19 mouse cellular contexts compared by ENCODE assay signal in genomic region chr15:61517265-61517664, GRCm38 (mm10).
DNase-seq lines count a peak whose midpoint lies in the region; ATAC-seq and TF ChIP-seq lines count a peak whose summit lies in the region.
"Had no signal": no experiment of that assay in that cellular context is flagged by ENCODE, and none has a peak within 500 bp of the region (broad histone marks: within the 10 kb centered on the region; RNA-seq: fewer than 3 reads in every experiment).

No protein-coding gene starts in this region.

- H3K9me3 ChIP-seq in heart, postnatal 0 days (replicated peaks; ENCODE audit: control insufficient read depth, low read length) = no peaks in the 10 kb centered on the region
- H3K9me3 ChIP-seq in lung, postnatal 0 days (ENCODE audit: low read length) = no peaks in the 10 kb centered on the region
- no peaks in the 10 kb centered on the region for H3K9me3 ChIP-seq in kidney, postnatal 0 days (replicated peaks; ENCODE audit: low read length)
- H3K9me3 ChIP-seq: intestine, embryonic 15.5 days; limb, embryonic 13.5 days had no signal

- H3K27me3 ChIP-seq in heart, postnatal 0 days (ENCODE audit: control insufficient read depth, insufficient read depth, low read length) = no peaks in the 10 kb centered on the region
- H3K27me3 ChIP-seq in lung, postnatal 0 days (replicated peaks; ENCODE audit: insufficient read depth, low read length) = no peaks in the 10 kb centered on the region
- H3K27me3 ChIP-seq in kidney, postnatal 0 days (ENCODE audit: insufficient read depth, low read length) = no peaks in the 10 kb centered on the region
- H3K27me3 ChIP-seq: intestine, embryonic 15.5 days; limb, embryonic 13.5 days had no signal

- peaks cover 7% of the 10 kb centered on the region; the same call in 1 of the 2 replicates for H3K4me1 ChIP-seq in heart, postnatal 0 days (ENCODE audit: control insufficient read depth, insufficient read depth)
- H3K4me1 ChIP-seq in lung, postnatal 0 days (ENCODE audit: insufficient read depth, low read depth, low read length) = 0 out of 2 replicates have a peak, but pooled peaks cover 4% of the 10 kb centered on the region
- no peaks in the 10 kb centered on the region for H3K4me1 ChIP-seq in kidney, postnatal 0 days (replicated peaks; ENCODE audit: insufficient read depth, low read length)
- H3K4me1 ChIP-seq: intestine, embryonic 15.5 days; limb, embryonic 13.5 days had no signal

- no peak overlapping the region for H3K4me3 ChIP-seq in heart, postnatal 0 days (ENCODE audit: low read depth, low read length)
- H3K4me3 ChIP-seq in lung, postnatal 0 days (ENCODE audit: low read depth, low read length) = no peak overlapping the region
- no peak overlapping the region for H3K4me3 ChIP-seq in kidney, postnatal 0 days (replicated peaks; ENCODE audit: low read depth, low read length)
- H3K4me3 ChIP-seq: erythroblast, embryonic 14.5 days; gastrocnemius, adult 2 months; intestine, embryonic 15.5 days; limb, embryonic 13.5 days had no signal

- no peak overlapping the region for H3K27ac ChIP-seq in heart, postnatal 0 days (ENCODE audit: low read depth)
- H3K27ac ChIP-seq in lung, postnatal 0 days (ENCODE audit: low read length) = no peak overlapping the region
- H3K27ac ChIP-seq in kidney, postnatal 0 days = no peak overlapping the region
- H3K27ac ChIP-seq: gastrocnemius, adult 2 months; hindbrain, embryonic 14.5 days; intestine, embryonic 15.5 days; limb, embryonic 13.5 days had no signal

- no peak overlapping the region for H3K4me2 ChIP-seq in heart, postnatal 0 days (ENCODE audit: low read depth, low read length)
- H3K4me2 ChIP-seq in lung, postnatal 0 days (replicated peaks; ENCODE audit: low read depth, low read length) = no peak overlapping the region
- no peak overlapping the region for H3K4me2 ChIP-seq in kidney, postnatal 0 days (ENCODE audit: low read length)
- H3K4me2 ChIP-seq: hindbrain, embryonic 14.5 days; intestine, embryonic 15.5 days; limb, embryonic 13.5 days had no signal

- DNase-seq in heart, postnatal 0 days (ENCODE audit: low spot score) = no peak
- DNase-seq in heart, adult 18-20 months = no peak
- DNase-seq in lung, postnatal 0 days (ENCODE audit: low spot score) = peak; percentile 51
- DNase-seq in lung, postnatal 25 days (ENCODE audit: low spot score) = no peak
- peak; percentile 54 for DNase-seq in kidney, postnatal 0 days (ENCODE audit: low spot score)
- DNase-seq in yolk sac, embryonic 10.5 days (ENCODE audit: low spot score) = peak; percentile 2
- DNase-seq in testis, postnatal 14 days (ENCODE audit: low spot score) = no peak
- DNase-seq in left cerebral cortex, adult 9 months (ENCODE audit: low spot score in 2 of 2) = no peak
- DNase-seq: cerebellum, adult 11-12 months; cerebellum, postnatal 25 days; gastrocnemius, adult 2 months; heart, postnatal 14 days; midbrain, embryonic 14.5 days; right cerebral cortex, postnatal 4 days; thymus, postnatal 25 days had no signal

- no peaks in the 10 kb centered on the region for H3K36me3 ChIP-seq in heart, postnatal 0 days (replicated peaks; ENCODE audit: control insufficient read depth, insufficient read depth, low read length)
- no peaks in the 10 kb centered on the region for H3K36me3 ChIP-seq in lung, postnatal 0 days (ENCODE audit: insufficient read depth, low read length)
- no peaks in the 10 kb centered on the region for H3K36me3 ChIP-seq in kidney, postnatal 0 days (ENCODE audit: insufficient read depth, low read length)
- H3K36me3 ChIP-seq: intestine, embryonic 15.5 days; limb, embryonic 13.5 days had no signal

- no peak overlapping the region for H3K9ac ChIP-seq in heart, postnatal 0 days (replicated peaks; ENCODE audit: low read depth, low read length)
- no peak overlapping the region for H3K9ac ChIP-seq in lung, postnatal 0 days (replicated peaks; ENCODE audit: low read depth)
- no peak overlapping the region for H3K9ac ChIP-seq in kidney, postnatal 0 days (ENCODE audit: low read depth, low read length)
- H3K9ac ChIP-seq: hindbrain, embryonic 14.5 days; intestine, embryonic 15.5 days; limb, embryonic 13.5 days had no signal

- no peak for ATAC-seq in heart, postnatal 0 days (ENCODE audit: insufficient read depth, low read depth)
- peak; percentile 66 for ATAC-seq in lung, postnatal 0 days
- ATAC-seq in kidney, postnatal 0 days (replicated peaks; ENCODE audit: low FRiP score, low read depth) = no peak
- ATAC-seq: intestine, embryonic 15.5 days had no signal

- TF ChIP-seq CTCF in heart, postnatal 0 days (IDR thresholded peaks at IDR 0.05; ENCODE audit: low read depth) = no peak
- no peak for TF ChIP-seq CTCF in lung, postnatal 0 days (IDR thresholded peaks at IDR 0.05)
- no peak for TF ChIP-seq CTCF in kidney, postnatal 0 days (IDR thresholded peaks at IDR 0.05; ENCODE audit: low read depth)

- 52% methylated on average over 1 of the region's 1 CpGs for WGBS in heart, postnatal 0 days
- 43% methylated on average over 1 of the region's 1 CpGs for WGBS in lung, postnatal 0 days
- WGBS in kidney, postnatal 0 days = 17% methylated on average over 1 of the region's 1 CpGs

- peak; percentile 58; the same call in 1 of the 2 replicates for TF ChIP-seq EP300 in heart, postnatal 0 days (IDR thresholded peaks at IDR 0.05; ENCODE audit: low read depth)
- peak; percentile 81 for TF ChIP-seq EP300 in lung, postnatal 0 days (IDR thresholded peaks at IDR 0.05)

Comparison
In these comparisons a context has a peak if more than half of its experiments do, and no peak if none do; other contexts are left out.
1. DNase-seq: peak in lung, postnatal 0 days (single experiment), kidney, postnatal 0 days (single experiment) and yolk sac, embryonic 10.5 days (single experiment); none in heart, postnatal 0 days (single experiment), heart, adult 18-20 months (0 of 2), lung, postnatal 25 days (single experiment), testis, postnatal 14 days (single experiment) and left cerebral cortex, adult 9 months (0 of 2).